In genomic region chr1:10919958-10920357, GRCm38 (mm10) we compare ENCODE assay signal across 19 mouse cellular contexts.
DNase-seq lines count a peak whose midpoint lies in the region; ATAC-seq lines count a peak whose summit lies in the region.
"Had no signal": no experiment of that assay in that cellular context is flagged by ENCODE, and none has a peak within 500 bp of the region (broad histone marks: within the 10 kb centered on the region; RNA-seq: fewer than 3 reads in every experiment).

No protein-coding gene starts in this region.

- ATAC-seq in forebrain, embryonic 11.5 days (replicated peaks; ENCODE audit: low FRiP score) = peak; percentile 87
- ATAC-seq in forebrain, embryonic 16.5 days = no peak
- ATAC-seq in forebrain, embryonic 13.5 days = peak; percentile 55; the same call in 1 of the 2 replicates
- no peak for ATAC-seq in forebrain, embryonic 15.5 days (replicated peaks)
- peak; percentile 9; the same call in 1 of the 2 replicates for ATAC-seq in midbrain, embryonic 13.5 days
- no peak for ATAC-seq in midbrain, embryonic 15.5 days (replicated peaks)
- no peak for ATAC-seq in intestine, embryonic 15.5 days
- ATAC-seq: activated CD4-positive, CD25-positive, alpha-beta regulatory T cell, adult 4 months; Patski had no signal

- 74% methylated on average over 3 of the region's 3 CpGs for WGBS in forebrain, embryonic 11.5 days
- 57% methylated on average over 3 of the region's 3 CpGs for WGBS in forebrain, embryonic 16.5 days
- 58% methylated on average over 3 of the region's 3 CpGs for WGBS in forebrain, embryonic 13.5 days
- WGBS in forebrain, embryonic 15.5 days = 63% methylated on average over 3 of the region's 3 CpGs
- 90% methylated on average over 3 of the region's 3 CpGs for WGBS in midbrain, embryonic 13.5 days
- 87% methylated on average over 3 of the region's 3 CpGs for WGBS in midbrain, embryonic 15.5 days
- 84% methylated on average over 3 of the region's 3 CpGs for WGBS in intestine, embryonic 15.5 days

- no peaks in the 10 kb centered on the region for H3K4me1 ChIP-seq in forebrain, embryonic 11.5 days (replicated peaks; ENCODE audit: control insufficient read depth, insufficient read depth, low read length)
- H3K4me1 ChIP-seq in forebrain, embryonic 16.5 days (replicated peaks; ENCODE audit: control insufficient read depth, insufficient read depth, low read length) = no peaks in the 10 kb centered on the region
- no peaks in the 10 kb centered on the region for H3K4me1 ChIP-seq in forebrain, embryonic 13.5 days
- H3K4me1 ChIP-seq in forebrain, embryonic 15.5 days = no peaks in the 10 kb centered on the region
- no peaks in the 10 kb centered on the region for H3K4me1 ChIP-seq in midbrain, embryonic 13.5 days (replicated peaks)
- no peaks in the 10 kb centered on the region for H3K4me1 ChIP-seq in midbrain, embryonic 15.5 days
- H3K4me1 ChIP-seq in intestine, embryonic 15.5 days (replicated peaks) = no peaks in the 10 kb centered on the region
- H3K4me1 ChIP-seq: embryonic facial prominence, embryonic 10.5 days; embryonic facial prominence, embryonic 12.5 days had no signal

- H3K4me3 ChIP-seq in forebrain, embryonic 11.5 days (ENCODE audit: low read depth, low read length) = no peak overlapping the region
- H3K4me3 ChIP-seq in forebrain, embryonic 16.5 days (replicated peaks; ENCODE audit: low read length) = no peak overlapping the region
- no peak overlapping the region for H3K4me3 ChIP-seq in forebrain, embryonic 13.5 days
- no peak overlapping the region for H3K4me3 ChIP-seq in forebrain, embryonic 15.5 days
- no peak overlapping the region for H3K4me3 ChIP-seq in midbrain, embryonic 13.5 days (replicated peaks)
- H3K4me3 ChIP-seq in midbrain, embryonic 15.5 days = no peak overlapping the region
- H3K4me3 ChIP-seq in intestine, embryonic 15.5 days (replicated peaks) = no peak overlapping the region
- H3K4me3 ChIP-seq: embryonic facial prominence, embryonic 10.5 days; embryonic facial prominence, embryonic 12.5 days had no signal

- H3K9ac ChIP-seq in forebrain, embryonic 11.5 days (ENCODE audit: low read length) = no peak overlapping the region
- no peak overlapping the region for H3K9ac ChIP-seq in forebrain, embryonic 16.5 days (replicated peaks; ENCODE audit: low read depth, low read length)
- no peak overlapping the region for H3K9ac ChIP-seq in forebrain, embryonic 13.5 days
- no peak overlapping the region for H3K9ac ChIP-seq in forebrain, embryonic 15.5 days (replicated peaks)
- no peak overlapping the region for H3K9ac ChIP-seq in midbrain, embryonic 13.5 days (replicated peaks)
- H3K9ac ChIP-seq in midbrain, embryonic 15.5 days = no peak overlapping the region
- H3K9ac ChIP-seq in intestine, embryonic 15.5 days = no peak overlapping the region
- H3K9ac ChIP-seq: embryonic facial prominence, embryonic 12.5 days had no signal

- H3K27ac ChIP-seq in forebrain, embryonic 11.5 days (ENCODE audit: low read depth, low read length) = no peak overlapping the region
- no peak overlapping the region for H3K27ac ChIP-seq in forebrain, embryonic 16.5 days (ENCODE audit: low read length)
- no peak overlapping the region for H3K27ac ChIP-seq in forebrain, embryonic 13.5 days
- no peak overlapping the region for H3K27ac ChIP-seq in forebrain, embryonic 15.5 days (replicated peaks)
- no peak overlapping the region for H3K27ac ChIP-seq in midbrain, embryonic 13.5 days
- no peak overlapping the region for H3K27ac ChIP-seq in midbrain, embryonic 15.5 days
- no peak overlapping the region for H3K27ac ChIP-seq in intestine, embryonic 15.5 days
- H3K27ac ChIP-seq: embryonic facial prominence, embryonic 10.5 days; embryonic facial prominence, embryonic 12.5 days had no signal

- no peaks in the 10 kb centered on the region for H3K27me3 ChIP-seq in forebrain, embryonic 11.5 days (ENCODE audit: control insufficient read depth, insufficient read depth, low read length)
- no peaks in the 10 kb centered on the region for H3K27me3 ChIP-seq in forebrain, embryonic 16.5 days (replicated peaks; ENCODE audit: control insufficient read depth, insufficient read depth, low read length)
- H3K27me3 ChIP-seq in forebrain, embryonic 13.5 days = no peaks in the 10 kb centered on the region
- H3K27me3 ChIP-seq in forebrain, embryonic 15.5 days = no peaks in the 10 kb centered on the region
- no peaks in the 10 kb centered on the region for H3K27me3 ChIP-seq in midbrain, embryonic 13.5 days
- H3K27me3 ChIP-seq in midbrain, embryonic 15.5 days (replicated peaks) = no peaks in the 10 kb centered on the region
- H3K27me3 ChIP-seq in intestine, embryonic 15.5 days (replicated peaks) = no peaks in the 10 kb centered on the region
- H3K27me3 ChIP-seq: embryonic facial prominence, embryonic 12.5 days; Patski had no signal

- H3K36me3 ChIP-seq in forebrain, embryonic 11.5 days (ENCODE audit: control insufficient read depth, insufficient read depth, low read length) = no peaks in the 10 kb centered on the region
- no peaks in the 10 kb centered on the region for H3K36me3 ChIP-seq in forebrain, embryonic 16.5 days (ENCODE audit: control insufficient read depth, insufficient read depth)
- H3K36me3 ChIP-seq in forebrain, embryonic 13.5 days (ENCODE audit: poor library complexity, severe bottlenecking) = no peaks in the 10 kb centered on the region
- no peaks in the 10 kb centered on the region for H3K36me3 ChIP-seq in forebrain, embryonic 15.5 days
- H3K36me3 ChIP-seq in midbrain, embryonic 13.5 days = no peaks in the 10 kb centered on the region
- H3K36me3 ChIP-seq in midbrain, embryonic 15.5 days (replicated peaks) = no peaks in the 10 kb centered on the region
- no peaks in the 10 kb centered on the region for H3K36me3 ChIP-seq in intestine, embryonic 15.5 days
- H3K36me3 ChIP-seq: embryonic facial prominence, embryonic 10.5 days; embryonic facial prominence, embryonic 12.5 days had no signal

- no peak overlapping the region for H3K4me2 ChIP-seq in forebrain, embryonic 11.5 days (ENCODE audit: low read depth, low read length, severe bottlenecking)
- H3K4me2 ChIP-seq in forebrain, embryonic 16.5 days (ENCODE audit: low read length) = no peak overlapping the region
- H3K4me2 ChIP-seq in forebrain, embryonic 13.5 days = no peak overlapping the region
- H3K4me2 ChIP-seq in forebrain, embryonic 15.5 days (replicated peaks) = no peak overlapping the region
- no peak overlapping the region for H3K4me2 ChIP-seq in midbrain, embryonic 13.5 days (replicated peaks)
- no peak overlapping the region for H3K4me2 ChIP-seq in midbrain, embryonic 15.5 days
- no peak overlapping the region for H3K4me2 ChIP-seq in intestine, embryonic 15.5 days (replicated peaks)
- H3K4me2 ChIP-seq: embryonic facial prominence, embryonic 12.5 days had no signal

- H3K9me3 ChIP-seq in forebrain, embryonic 11.5 days (ENCODE audit: control insufficient read depth, low read length) = no peaks in the 10 kb centered on the region
- no peaks in the 10 kb centered on the region for H3K9me3 ChIP-seq in forebrain, embryonic 16.5 days (ENCODE audit: control insufficient read depth, low read length)
- no peaks in the 10 kb centered on the region for H3K9me3 ChIP-seq in forebrain, embryonic 13.5 days (replicated peaks)
- no peaks in the 10 kb centered on the region for H3K9me3 ChIP-seq in forebrain, embryonic 15.5 days
- no peaks in the 10 kb centered on the region for H3K9me3 ChIP-seq in midbrain, embryonic 13.5 days
- H3K9me3 ChIP-seq in midbrain, embryonic 15.5 days = no peaks in the 10 kb centered on the region
- H3K9me3 ChIP-seq in intestine, embryonic 15.5 days = no peaks in the 10 kb centered on the region
- H3K9me3 ChIP-seq: embryonic facial prominence, embryonic 10.5 days; embryonic facial prominence, embryonic 12.5 days had no signal

- DNase-seq in forebrain, embryonic 11.5 days (ENCODE audit: low spot score) = peak; percentile 52
- DNase-seq: adrenal gland, adult 8-10 months; adrenal gland, postnatal 14 days; adrenal gland, postnatal 36 days; cerebellum, adult 11-12 months; cerebellum, adult 2 months; cerebellum, adult 9-10 months; cerebellum, postnatal 10 days; cerebellum, postnatal 25 days had no signal

Comparison
In these comparisons a context has a peak if more than half of its experiments do, and no peak if none do; other contexts are left out.
1. ATAC-seq: peak in forebrain, embryonic 11.5 days (single experiment), forebrain, embryonic 13.5 days (single experiment) and midbrain, embryonic 13.5 days (single experiment); none in forebrain, embryonic 16.5 days (single experiment), forebrain, embryonic 15.5 days (single experiment), midbrain, embryonic 15.5 days (single experiment) and intestine, embryonic 15.5 days (single experiment).